Mouse (Mus musculus) heart, adult 2 months (tissue): ENCODE results near the gene Itsn2.

Experiments
- EP300 ChIP-seq: fragments of 200-500 bp; IDR thresholded peaks from 2 replicates; pipeline ENCODE4 v1.6.1; 2011; ENCODE audit warnings: low read depth, low read length, control low read depth; ENCODE audit not compliant: insufficient read depth
- POLR2A ChIP-seq: fragments of 200-500 bp; IDR thresholded peaks from 2 replicates; pipeline ENCODE4 v1.6.1; 2011; ENCODE audit warnings: mild to moderate bottlenecking, low read depth, low read length, control low read depth; ENCODE audit not compliant: insufficient read depth

GRCm38 (mm10) chr12:4688386-4688785 lies 95.9 kb downstream of the Itsn2 start:
- TF ChIP-seq POLR2A (no peak), EP300 (no peak)
